Mouse (Mus musculus) left cerebral cortex, postnatal 10 days (tissue): ENCODE data around the gene Coq3. TPM values are rescaled to one million over a fixed set of nuclear protein-coding genes. Genes with fewer than 3 reads are reported as not detected.
A peak's percentile ranks its signal among the peaks of the same experiment; 100 is the strongest.

ENCODE experiments used
- DNase-seq, 2 experiments: peaks; one replicate each; pipeline ENCODE4 v3.0.0; 2021 to 2022; ENCODE audit warnings: low spot score in 2 of 2, mixed read lengths in 1 of 2; ENCODE audit errors: extremely low spot score in 1 of 2
- intact Hi-C: fragments of 180-260 bp; cut with DNase I; formaldehyde crosslinking; loops from one replicate; pipeline ENCODE4 v1.15.1; 2025
- total RNA-seq, 2 experiments: library from RNA; stranded (reverse); gene quantifications; 2 replicates each; pipeline ENCODE4 v1.2.3; 2021

Gene Coq3
- total RNA-seq, 2 experiments from 2014 or later: 13.6 to 13.9 TPM

GRCm38 (mm10) chr4:21957570-21958321 lies 78.3 kb downstream of the Coq3 start:
- DNase-seq: peak in 1 of 2 experiments; percentile 81
- intact Hi-C loops: no loop called here

Other genes with a start within 250 kb of the Coq3 start
- gene Prdm13, start 193.7 kb upstream of the Coq3 start, total RNA-seq: not detected
- gene Ccnc, start 152.0 kb upstream of the Coq3 start, total RNA-seq: 10 to 100 TPM; 40.9 to 43.3 TPM
- 10 to 100 TPM; 25.0 to 31.2 TPM for gene Usp45, start 112.5 kb upstream of the Coq3 start, total RNA-seq
- gene Tstd3, start 112.5 kb upstream of the Coq3 start, total RNA-seq: 10 to 100 TPM; 16.7 to 17.9 TPM
- gene Pnisr, start 32.1 kb upstream of the Coq3 start, total RNA-seq: 100 to 1,000 TPM; 142 to 157 TPM
- 100 to 1,000 TPM in 1 of 2 experiments, 10 to 100 TPM in 1; 98.9 to 104 TPM for gene Faxc, start 51.7 kb downstream of the Coq3 start, total RNA-seq